Mouse (Mus musculus) hindbrain, embryonic 15.5 days (tissue): ENCODE measurements at regions not wholly inside any gene's neighbourhood (a gene's known extent, or its start where the extent isn't known, plus 50 kb on each side); places are given as distances from the start of the nearest gene placed in this dataset.

Source experiments
- ATAC-seq: fragments of 200-750 bp; cut with Nextera tagmentation; 2 replicates; pipeline ENCODE4 v1.8.0; 2017; ENCODE audit warnings: low read depth, moderate number of reproducible peaks, moderate TSS enrichment; ENCODE audit not compliant: low FRiP score
- H3K27ac ChIP-seq: fragments of 300-500 bp; sonication (generic); replicated peaks from 2 replicates; pipeline ENCODE4 v1.5.1; 2015; ENCODE audit warnings: mild to moderate bottlenecking, inconsistent platforms
- H3K27me3 ChIP-seq: fragments of 300-500 bp; sonication (generic); 2 replicates; pipeline ENCODE4 v1.6.1; 2015; ENCODE audit warnings: control low read depth, inconsistent platforms
- H3K36me3 ChIP-seq: fragments of 300-500 bp; sonication (generic); 2 replicates; pipeline ENCODE4 v1.6.1; 2015; ENCODE audit warnings: control low read depth, inconsistent platforms
- H3K4me1 ChIP-seq: fragments of 300-500 bp; sonication (generic); replicated peaks from 2 replicates; pipeline ENCODE4 v1.6.1; 2015; ENCODE audit warnings: control low read depth, inconsistent platforms
- H3K4me2 ChIP-seq: fragments of 300-500 bp; sonication (generic); 2 replicates; pipeline ENCODE4 v1.6.1; 2015; ENCODE audit warnings: moderate library complexity, mild to moderate bottlenecking, inconsistent platforms
- H3K4me3 ChIP-seq: fragments of 300-500 bp; sonication (generic); 2 replicates; pipeline ENCODE4 v1.5.1; 2015; ENCODE audit warnings: mild to moderate bottlenecking, inconsistent platforms
- H3K9ac ChIP-seq: fragments of 300-500 bp; sonication (generic); 2 replicates; pipeline ENCODE4 v1.6.1; 2015; ENCODE audit warnings: inconsistent platforms
- H3K9me3 ChIP-seq: fragments of 300-500 bp; sonication (generic); 2 replicates; pipeline ENCODE4 v1.6.1; 2016; ENCODE audit warnings: control low read depth, inconsistent platforms
- WGBS: fragments of 180-500 bp; shearing (Covaris S2); methylation state at CpG from one replicate; pipeline ENCODE4 v1.1.7; 2015; 5-methylcytosine and 5-hydroxymethylcytosine counted together

- Histone ChIP-seq H3K4me1 (no peaks in the 10 kb centered on the region), H3K27me3 (no peaks in the 10 kb centered on the region), H3K9ac (no peak overlapping the region), H3K4me2 (no peak overlapping the region), H3K27ac (no peak overlapping the region), H3K9me3 (no peaks in the 10 kb centered on the region), H3K36me3 (no peaks in the 10 kb centered on the region), H3K4me3 (no peak overlapping the region)
- no peak for ATAC-seq
These were observed 743.1 kb downstream of the Stim2 start for GRCm38 (mm10) chr5:54741440-54741839.

GRCm38 (mm10) chr5:54746973-54747372 lies 748.7 kb downstream of the Stim2 start:
- no peak overlapping the region for H3K4me2 ChIP-seq
- H3K4me1 ChIP-seq: no peaks in the 10 kb centered on the region
- no peak overlapping the region for H3K4me3 ChIP-seq
- no peak overlapping the region for H3K27ac ChIP-seq
- no peaks in the 10 kb centered on the region for H3K9me3 ChIP-seq
- H3K27me3 ChIP-seq: no peaks in the 10 kb centered on the region
- 70% methylated on average over 2 of the region's 2 CpGs for WGBS
- H3K36me3 ChIP-seq: no peaks in the 10 kb centered on the region
- no peak overlapping the region for H3K9ac ChIP-seq
- ATAC-seq: no peak

GRCm38 (mm10) chr5:54753372-54753771 lies 755.1 kb downstream of the Stim2 start:
- H3K9me3 ChIP-seq: no peaks in the 10 kb centered on the region
- no peak overlapping the region for H3K27ac ChIP-seq
- no peak overlapping the region for H3K9ac ChIP-seq
- H3K27me3 ChIP-seq: no peaks in the 10 kb centered on the region
- no peak overlapping the region for H3K4me2 ChIP-seq
- ATAC-seq: no peak
- H3K4me3 ChIP-seq: no peak overlapping the region
- no peaks in the 10 kb centered on the region for H3K4me1 ChIP-seq
- WGBS: 49% methylated on average over 1 of the region's 1 CpGs
- no peaks in the 10 kb centered on the region for H3K36me3 ChIP-seq

GRCm38 (mm10) chr5:54759657-54760056 lies 761.4 kb downstream of the Stim2 start:
- ATAC-seq: no peak
- Histone ChIP-seq H3K9me3 (no peaks in the 10 kb centered on the region), H3K27me3 (no peaks in the 10 kb centered on the region), H3K9ac (no peak overlapping the region), H3K4me1 (no peaks in the 10 kb centered on the region), H3K27ac (no peak overlapping the region), H3K4me3 (no peak overlapping the region), H3K36me3 (no peaks in the 10 kb centered on the region), H3K4me2 (no peak overlapping the region)
- 91% methylated on average over 3 of the region's 3 CpGs for WGBS

- H3K36me3 ChIP-seq: no peaks in the 10 kb centered on the region
- H3K4me3 ChIP-seq: no peak overlapping the region
- 29% methylated on average over 1 of the region's 1 CpGs for WGBS
- no peaks in the 10 kb centered on the region for H3K4me1 ChIP-seq
- no peak for ATAC-seq
- H3K9ac ChIP-seq: no peak overlapping the region
- no peaks in the 10 kb centered on the region for H3K27me3 ChIP-seq
- H3K27ac ChIP-seq: no peak overlapping the region
- no peaks in the 10 kb centered on the region for H3K9me3 ChIP-seq
- no peak overlapping the region for H3K4me2 ChIP-seq
These were observed 764.7 kb downstream of the Stim2 start for GRCm38 (mm10) chr5:54763019-54763418.

GRCm38 (mm10) chr5:54796953-54797450 lies 798.7 kb downstream of the Stim2 start:
- Histone ChIP-seq H3K9ac (no peak overlapping the region), H3K36me3 (no peaks in the 10 kb centered on the region), H3K27me3 (no peaks in the 10 kb centered on the region), H3K4me2 (no peak overlapping the region), H3K27ac (peak overlapping the region; percentile 27), H3K9me3 (no peaks in the 10 kb centered on the region), H3K4me3 (no peak overlapping the region), H3K4me1 (peaks cover 6% of the 10 kb centered on the region; the same call in 1 of the 2 replicates)
- WGBS: 18% methylated on average over 6 of the region's 6 CpGs
- peak; percentile 93 for ATAC-seq

GRCm38 (mm10) chr5:54827076-54827475 lies 828.8 kb downstream of the Stim2 start:
- 93% methylated on average over 2 of the region's 2 CpGs for WGBS
- H3K4me2 ChIP-seq: no peak overlapping the region
- no peak overlapping the region for H3K9ac ChIP-seq
- no peaks in the 10 kb centered on the region for H3K9me3 ChIP-seq
- no peaks in the 10 kb centered on the region for H3K36me3 ChIP-seq
- no peak for ATAC-seq
- no peaks in the 10 kb centered on the region for H3K27me3 ChIP-seq
- H3K4me3 ChIP-seq: no peak overlapping the region
- H3K27ac ChIP-seq: no peak overlapping the region
- H3K4me1 ChIP-seq: no peaks in the 10 kb centered on the region
